Mouse (Mus musculus) limb, embryonic 10.5 days (tissue): ENCODE measurements around the gene Mrpl21. TPM values are rescaled to one million over a fixed set of nuclear protein-coding genes. Genes with fewer than 3 reads are reported as not detected.

Experiments used
- DNase-seq: peaks from one replicate; pipeline ENCODE4 v3.0.0-alpha.2; 2017; ENCODE audit warnings: low spot score
- H3K27ac ChIP-seq: fragments of 300-500 bp; sonication (generic); 2 replicates; pipeline ENCODE4 v1.5.1; 2016; ENCODE audit warnings: mild to moderate bottlenecking
- H3K27me3 ChIP-seq: fragments of 300-500 bp; sonication (generic); 2 replicates; pipeline ENCODE4 v1.6.1; 2016; ENCODE audit warnings: low read depth, mild to moderate bottlenecking; ENCODE audit not compliant: poor library complexity, severe bottlenecking
- H3K36me3 ChIP-seq: fragments of 300-500 bp; sonication (generic); 2 replicates; pipeline ENCODE4 v1.6.1; 2016; ENCODE audit warnings: mild to moderate bottlenecking, moderate library complexity
- H3K4me1 ChIP-seq: fragments of 300-500 bp; sonication (generic); 2 replicates; pipeline ENCODE4 v1.6.1; 2016
- H3K4me3 ChIP-seq: fragments of 300-500 bp; sonication (generic); 2 replicates; pipeline ENCODE4 v1.5.1; 2016; ENCODE audit warnings: mild to moderate bottlenecking, moderate library complexity
- H3K9me3 ChIP-seq: fragments of 300-500 bp; sonication (generic); replicated peaks from 2 replicates; pipeline ENCODE4 v1.6.1; 2016; ENCODE audit warnings: mild to moderate bottlenecking
- WGBS: fragments of 180-500 bp; shearing (Covaris S2); methylation state at CpG from one replicate; pipeline ENCODE4 v1.1.7; 2016; 5-methylcytosine and 5-hydroxymethylcytosine counted together
- polyA plus RNA-seq: library from polyadenylated mRNA; unstranded; fragments of >200 nt; fragmentation: Nextera tagmentation; extraction: Ambion mirVana; gene quantifications from 2 replicates; pipeline ENCODE4 v1.2.1, GENCODE M21; 2016

The Mrpl21 gene
- polyA plus RNA-seq, 1 experiment from 2014 or later, result 153 TPM

DNA sequence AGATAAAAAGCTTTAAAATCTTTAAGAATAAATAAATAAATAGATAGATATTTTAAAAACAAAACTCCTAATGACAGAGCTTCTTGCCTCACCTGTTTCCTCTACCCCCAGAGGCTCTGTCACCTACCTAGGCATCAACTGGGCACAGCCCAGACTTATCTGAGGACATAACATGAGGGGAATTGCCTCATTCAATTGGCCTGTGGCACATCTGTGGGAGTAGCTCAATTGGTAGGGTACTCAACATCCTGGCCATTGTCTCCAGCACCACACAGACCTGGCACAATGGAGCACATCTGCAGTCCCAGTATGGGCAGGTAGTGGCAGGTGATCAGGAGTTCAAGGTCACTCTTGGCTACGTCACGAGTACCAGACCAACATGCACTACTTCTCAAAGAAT is 36.6 kb downstream of the Mrpl21 start:
- Histone ChIP-seq H3K4me1 (peaks cover 28% of the 10 kb centered on the region), H3K27me3 (peaks cover 48% of the 10 kb centered on the region), H3K27ac (no peak overlapping the region), H3K9me3 (no peaks in the 10 kb centered on the region), H3K36me3 (no peaks in the 10 kb centered on the region), H3K4me3 (no peak overlapping the region)
- WGBS, result 91% methylated on average over 2 of the region's 2 CpGs
- no peak for DNase-seq

DNA sequence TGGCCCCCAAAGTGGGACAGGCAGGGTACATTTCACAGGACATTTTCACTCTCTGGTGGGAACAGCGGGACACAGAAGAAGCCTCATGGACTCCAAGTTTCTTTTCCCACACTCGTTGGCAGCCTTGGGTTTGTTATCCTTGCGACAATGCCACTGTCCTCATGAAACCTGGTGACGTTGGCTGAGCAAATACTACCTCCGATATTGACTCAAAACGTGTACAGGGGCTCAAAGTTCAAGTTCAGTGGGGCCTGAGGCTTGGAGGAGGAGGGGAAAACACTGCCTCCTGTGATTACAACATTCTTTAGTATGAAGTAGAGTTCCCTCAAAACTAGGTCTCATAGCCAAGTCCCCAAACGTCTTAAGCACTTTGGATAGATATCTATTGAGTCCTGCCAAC is 37.4 kb downstream of the Mrpl21 start:
- H3K27ac ChIP-seq, result no peak overlapping the region
- no peak for DNase-seq
- H3K4me1 ChIP-seq, result peaks cover 35% of the 10 kb centered on the region
- H3K27me3 ChIP-seq, result peaks cover 50% of the 10 kb centered on the region
- H3K4me3 ChIP-seq, result no peak overlapping the region
- WGBS, result 86% methylated on average over 7 of the region's 7 CpGs
- H3K9me3 ChIP-seq, result no peaks in the 10 kb centered on the region
- H3K36me3 ChIP-seq, result no peaks in the 10 kb centered on the region

- no peaks in the 10 kb centered on the region for H3K36me3 ChIP-seq
- no peak overlapping the region for H3K27ac ChIP-seq
- no peaks in the 10 kb centered on the region for H3K9me3 ChIP-seq
- peaks cover 39% of the 10 kb centered on the region for H3K4me1 ChIP-seq
- peaks cover 50% of the 10 kb centered on the region for H3K27me3 ChIP-seq
- DNase-seq, result no peak
- 73% methylated on average over 3 of the region's 3 CpGs for WGBS
- H3K4me3 ChIP-seq, result no peak overlapping the region
Measured at GRCm38 (mm10) chr19:3320801-3321200, 38.1 kb downstream of the Mrpl21 start.

GRCm38 (mm10) chr19:3321617-3322016 is 38.9 kb downstream of the Mrpl21 start:
- peaks cover 50% of the 10 kb centered on the region for H3K27me3 ChIP-seq
- WGBS, result 5% methylated on average over 11 of the region's 11 CpGs
- no peak overlapping the region for H3K27ac ChIP-seq
- DNase-seq, result peak; percentile 37
- H3K36me3 ChIP-seq, result no peaks in the 10 kb centered on the region
- H3K9me3 ChIP-seq, result no peaks in the 10 kb centered on the region
- peak overlapping the region; percentile 70 for H3K4me3 ChIP-seq
- H3K4me1 ChIP-seq, result peaks cover 47% of the 10 kb centered on the region

GRCm38 (mm10) chr19:3322261-3322969 is 39.7 kb downstream of the Mrpl21 start, which contains the start of gene Cpt1a:
Gene Cpt1a, plus strand, starts transcription at chr19:3322334.
- peak; percentile 59 for DNase-seq
- Histone ChIP-seq H3K9me3 (no peaks in the 10 kb centered on the region), H3K27me3 (peaks cover 50% of the 10 kb centered on the region), H3K4me3 (peak within 1 kb of the TSS; percentile 70), H3K27ac (peak within 1 kb of the TSS; percentile 74), H3K4me1 (peaks cover 47% of the 10 kb centered on the region), H3K36me3 (no peaks in the 10 kb centered on the region)
- WGBS, result 3% methylated on average over 26 of the region's 26 CpGs

DNA sequence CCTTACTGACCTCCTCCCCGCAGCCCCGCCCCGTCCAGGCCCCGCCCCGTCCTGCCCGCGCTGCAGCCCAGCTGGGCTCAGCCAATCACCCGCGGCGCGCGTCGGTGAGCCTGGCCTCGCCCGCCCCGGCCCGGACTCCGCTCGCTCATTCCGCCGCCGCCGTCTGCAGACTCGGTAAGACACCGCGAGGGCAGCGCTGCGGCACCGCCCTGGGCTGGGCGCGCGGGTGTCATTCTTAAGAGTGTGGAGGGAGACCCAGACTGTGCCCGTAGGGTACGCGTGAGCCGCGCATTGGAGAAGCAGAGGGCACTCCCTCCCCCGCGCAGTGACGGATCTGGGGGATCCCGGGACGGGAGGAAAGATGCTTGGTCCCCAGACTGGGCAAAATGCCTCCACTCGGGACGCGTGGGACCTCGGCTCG is 40.5 kb downstream of the Mrpl21 start:
- WGBS, result under 1% methylated on average over 47 of the region's 47 CpGs
- peak; percentile 90 for DNase-seq
- Histone ChIP-seq H3K4me3 (peak overlapping the region; percentile 70), H3K27ac (peak overlapping the region; percentile 74), H3K4me1 (peaks cover 47% of the 10 kb centered on the region), H3K36me3 (no peaks in the 10 kb centered on the region), H3K9me3 (no peaks in the 10 kb centered on the region), H3K27me3 (peaks cover 50% of the 10 kb centered on the region)

DNA sequence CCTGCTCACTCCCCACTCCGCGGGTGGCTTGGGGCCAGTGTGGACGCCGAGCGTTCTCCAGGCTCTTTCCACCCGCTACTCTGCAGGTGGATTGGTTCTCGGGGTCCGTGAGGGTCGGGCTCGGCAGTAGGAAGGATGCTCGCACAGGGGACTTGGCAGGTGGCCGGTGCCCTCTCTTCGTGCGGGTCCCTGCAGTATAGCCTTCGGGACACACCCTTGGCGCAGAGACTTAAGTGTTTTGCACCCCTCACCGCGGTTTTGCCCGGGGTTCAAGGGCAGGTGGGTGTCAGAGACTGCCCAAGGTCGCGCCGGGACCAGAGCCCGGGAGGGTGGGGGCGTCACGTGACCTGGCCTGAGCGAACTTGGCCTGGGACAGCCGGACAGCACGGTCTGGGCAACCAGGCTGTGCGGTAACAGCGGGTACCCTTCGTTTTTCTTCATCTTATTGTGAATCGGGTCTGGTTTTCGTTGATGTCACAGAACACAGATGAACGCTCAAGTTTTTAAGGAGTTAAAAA is 41.1 kb downstream of the Mrpl21 start:
- under 1% methylated on average over 34 of the region's 34 CpGs for WGBS
- DNase-seq, result peak; percentile 69
- Histone ChIP-seq H3K27me3 (peaks cover 50% of the 10 kb centered on the region), H3K4me1 (peaks cover 47% of the 10 kb centered on the region), H3K27ac (peak overlapping the region; percentile 74), H3K9me3 (no peaks in the 10 kb centered on the region), H3K4me3 (peak overlapping the region; percentile 70), H3K36me3 (no peaks in the 10 kb centered on the region)

GRCm38 (mm10) chr19:3324271-3324811 is 41.6 kb downstream of the Mrpl21 start:
- Histone ChIP-seq H3K4me1 (peaks cover 47% of the 10 kb centered on the region), H3K36me3 (no peaks in the 10 kb centered on the region), H3K27me3 (peaks cover 49% of the 10 kb centered on the region), H3K9me3 (no peaks in the 10 kb centered on the region), H3K4me3 (peak overlapping the region; percentile 70), H3K27ac (peak overlapping the region; percentile 86)
- 4% methylated on average over 17 of the region's 17 CpGs for WGBS
- DNase-seq, result peak; percentile 51

- Histone ChIP-seq H3K4me3 (peak overlapping the region; percentile 70), H3K27ac (peak overlapping the region; percentile 86), H3K4me1 (peaks cover 47% of the 10 kb centered on the region), H3K36me3 (no peaks in the 10 kb centered on the region), H3K9me3 (no peaks in the 10 kb centered on the region), H3K27me3 (peaks cover 41% of the 10 kb centered on the region)
- DNase-seq, result peak; percentile 94
- 1% methylated on average over 59 of the region's 59 CpGs for WGBS
Measured at GRCm38 (mm10) chr19:3324931-3325711, 42.4 kb downstream of the Mrpl21 start.

DNA sequence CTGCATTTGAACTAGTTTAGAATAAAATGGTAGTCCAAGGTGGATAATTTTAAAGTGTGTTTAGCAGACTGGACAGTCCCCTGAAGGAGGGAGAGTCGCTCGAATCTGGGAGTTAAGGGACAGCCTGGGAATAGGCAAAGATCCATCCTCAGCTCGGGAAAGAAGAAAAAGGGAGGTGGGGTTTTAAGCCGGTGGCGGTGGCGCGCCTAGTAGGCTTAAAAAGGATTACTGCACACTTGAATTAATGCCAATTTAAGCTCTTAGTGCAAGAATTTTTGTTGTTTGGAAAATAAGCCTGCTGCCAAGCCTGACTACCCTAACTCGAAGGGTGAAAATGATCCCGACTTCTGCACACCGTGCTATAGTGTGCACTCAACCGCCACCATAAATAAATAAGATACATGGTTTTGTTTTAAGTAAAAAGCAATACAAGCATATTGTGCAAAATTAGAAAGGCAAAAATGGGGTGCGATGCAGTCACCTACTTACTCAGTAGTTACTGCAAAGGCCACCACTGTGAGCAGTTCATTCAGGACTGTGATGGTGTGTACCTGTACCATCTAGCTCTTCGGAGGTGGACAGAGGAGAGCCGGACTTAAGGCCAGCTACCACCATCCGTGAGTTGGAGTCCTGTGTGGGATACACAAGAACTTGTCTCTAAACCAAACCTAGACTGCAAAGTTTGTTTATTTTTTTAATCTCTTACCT is 43.2 kb downstream of the Mrpl21 start:
- 46% methylated on average over 15 of the region's 15 CpGs for WGBS
- Histone ChIP-seq H3K27me3 (peaks cover 36% of the 10 kb centered on the region), H3K27ac (peak overlapping the region; percentile 86), H3K4me3 (peak overlapping the region; percentile 70), H3K36me3 (no peaks in the 10 kb centered on the region), H3K9me3 (no peaks in the 10 kb centered on the region), H3K4me1 (peaks cover 47% of the 10 kb centered on the region)
- no peak for DNase-seq

DNA sequence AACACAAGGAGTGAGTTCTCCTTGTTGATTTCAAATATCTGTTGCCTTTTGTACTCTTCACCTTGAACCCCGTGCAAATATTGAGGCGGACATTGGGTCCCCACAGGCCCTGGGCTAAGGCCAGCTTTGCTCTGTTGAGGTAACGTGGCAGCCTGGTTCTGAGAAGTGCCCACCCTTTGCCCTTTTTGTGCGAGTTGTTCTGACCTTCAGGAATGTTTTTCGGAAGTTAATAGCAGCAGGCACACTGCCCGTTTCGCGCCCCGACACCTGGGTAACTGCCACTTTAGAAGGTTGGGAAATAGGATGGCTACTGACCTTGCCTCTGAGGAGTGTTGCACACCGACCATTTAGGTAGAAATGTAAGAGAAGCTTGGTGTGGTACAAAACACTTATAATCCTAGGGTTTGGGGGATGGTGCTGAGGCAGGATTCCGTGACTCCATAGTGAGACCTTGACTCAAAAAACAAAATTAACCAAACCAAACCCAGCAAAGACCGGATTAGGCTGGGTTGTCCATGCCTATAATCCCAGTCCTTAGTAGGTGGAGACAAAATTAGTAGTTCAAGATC is 43.9 kb downstream of the Mrpl21 start:
- peaks cover 29% of the 10 kb centered on the region for H3K27me3 ChIP-seq
- no peak overlapping the region for H3K4me3 ChIP-seq
- WGBS, result 83% methylated on average over 12 of the region's 12 CpGs
- H3K9me3 ChIP-seq, result no peaks in the 10 kb centered on the region
- peaks cover 44% of the 10 kb centered on the region for H3K4me1 ChIP-seq
- H3K36me3 ChIP-seq, result no peaks in the 10 kb centered on the region
- no peak for DNase-seq
- no peak overlapping the region; the same call in 1 of the 2 replicates for H3K27ac ChIP-seq

DNA sequence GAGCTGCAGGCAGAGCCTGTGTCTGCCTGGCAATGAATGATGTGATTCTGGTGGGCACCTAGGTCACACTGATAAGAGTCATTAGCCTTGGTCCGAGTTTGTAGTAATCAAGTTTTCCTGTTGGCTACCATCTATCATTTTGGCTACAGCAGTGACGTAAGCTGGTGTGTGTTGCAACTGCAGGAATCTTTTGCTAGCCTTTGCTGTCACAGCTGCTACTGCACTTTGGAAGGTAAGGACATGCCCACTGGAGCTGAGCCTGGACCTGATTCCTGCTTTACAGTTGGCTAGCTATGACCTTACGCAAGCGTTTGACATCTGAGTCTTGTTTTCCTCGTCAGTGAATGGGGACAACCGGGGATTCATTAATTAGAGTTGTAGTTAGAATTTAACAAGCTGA is 50.5 kb downstream of the Mrpl21 start:
- WGBS, result 57% methylated on average over 6 of the region's 6 CpGs

More for the DNA sequence above, 50.5 kb downstream of the Mrpl21 start:
- Histone ChIP-seq H3K4me1 (peaks cover 4% of the 10 kb centered on the region; the same call in 1 of the 2 replicates), H3K27ac (no peak overlapping the region), H3K27me3 (no peaks in the 10 kb centered on the region), H3K4me3 (no peak overlapping the region), H3K9me3 (no peaks in the 10 kb centered on the region), H3K36me3 (no peaks in the 10 kb centered on the region)
- DNase-seq, result no peak
